Mouse (Mus musculus) heart, postnatal 10 days (tissue): Measurements from ENCODE around the gene Cnst. TPM values are rescaled to one million over a fixed set of nuclear protein-coding genes. Genes with fewer than 3 reads are reported as not detected.
A peak's percentile ranks its signal among the peaks of the same experiment; 100 is the strongest.
"Not testable (repeated sequence)": the region's sequence is repeated elsewhere in the genome, so short reads cannot be mapped to it uniquely, and the experiment has no call there.

Experiments used
- DNase-seq, 2 experiments: peaks; one replicate each; pipeline ENCODE4 v3.0.0; 2021
- intact Hi-C: fragments of 180-260 bp; cut with DNase I; formaldehyde crosslinking; loops from one replicate; pipeline ENCODE4 v1.15.1; 2025
- total RNA-seq, 2 experiments: library from RNA; stranded (reverse); gene quantifications; 2 replicates each; pipeline ENCODE4 v1.2.3; 2021

Gene Cnst
- total RNA-seq, 2 experiments from 2014 or later: 38.6 to 44.9 TPM

DNA sequence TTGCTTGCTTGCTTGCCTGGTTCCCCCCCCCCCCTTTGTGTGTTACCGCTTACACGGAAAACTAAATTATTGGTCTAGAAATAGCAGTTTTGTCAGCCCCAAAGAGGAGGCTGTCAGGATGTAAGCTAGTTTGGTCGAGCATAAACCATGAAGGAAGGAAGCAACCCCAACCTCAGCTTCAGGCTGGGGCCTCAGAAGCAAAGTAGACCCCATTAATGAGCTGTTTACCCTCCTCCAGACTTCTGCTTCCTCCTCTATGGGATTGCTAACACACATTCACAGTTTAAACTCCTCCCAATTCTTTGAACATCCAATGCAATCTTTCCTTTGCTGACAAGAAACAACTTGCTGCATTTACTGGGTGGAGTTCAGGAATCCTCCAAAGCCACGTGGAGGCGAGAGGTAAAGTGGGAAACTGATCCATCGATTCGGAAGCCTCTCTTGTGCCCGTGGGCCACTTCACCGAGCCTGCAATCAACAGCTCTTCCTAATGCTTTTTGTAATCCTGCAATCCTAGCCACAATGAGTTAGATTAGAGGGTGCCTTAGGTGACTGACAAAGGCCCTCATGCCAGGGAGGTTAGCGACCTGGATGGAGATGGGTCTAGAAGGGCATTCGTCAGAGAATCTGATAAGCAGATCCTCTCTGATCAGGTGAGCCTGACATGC, 86.7 kb downstream of the Cnst start:
- DNase-seq: no peak
- intact Hi-C loops: no loop called here

DNA sequence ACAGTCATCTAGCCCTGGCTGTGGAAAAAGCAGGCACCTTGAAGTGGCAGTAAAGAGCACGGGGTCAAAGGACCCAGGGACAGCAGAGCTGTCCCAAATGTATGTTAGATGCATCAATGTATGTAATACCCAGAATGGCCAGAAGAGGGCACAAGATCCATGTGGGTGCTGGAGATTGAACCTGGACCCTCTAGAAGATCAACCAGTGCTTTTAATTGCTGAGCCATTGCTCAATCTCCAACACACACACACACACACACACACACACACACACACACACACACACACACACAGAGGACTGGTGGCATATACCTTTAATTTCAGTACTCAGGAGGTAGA, 87.2 kb downstream of the Cnst start:
- intact Hi-C loops: no loop called here
- DNase-seq: peak; percentile 39 to 61

GRCm38 (mm10) chr1:179634159-179634558, 88.0 kb downstream of the Cnst start:
- DNase-seq: no peak
- intact Hi-C loops: no loop called here

DNA sequence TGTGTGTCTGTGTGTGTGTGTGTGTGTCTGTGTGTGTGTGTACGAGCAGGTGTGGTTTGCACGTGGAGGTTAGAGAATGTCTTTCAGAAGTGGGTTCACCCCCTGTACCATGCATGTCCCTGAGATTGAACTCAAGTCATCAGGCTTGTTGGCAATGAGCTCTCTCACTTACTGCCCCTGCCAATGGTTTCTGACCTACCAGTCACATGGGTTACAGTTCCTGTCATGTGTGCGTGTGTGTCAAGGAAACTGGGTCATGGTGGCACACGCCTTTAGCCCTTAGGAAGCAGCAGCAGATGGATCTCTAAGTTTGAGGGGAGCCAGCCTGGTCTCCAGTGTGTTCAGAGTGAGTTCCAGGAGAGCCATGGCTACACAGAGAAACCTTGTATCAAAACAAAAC, 96.6 kb downstream of the Cnst start:
- no peak for DNase-seq
- intact Hi-C loops: loop anchor here (10.0 kb wide), 2 partner anchors 92 to 202 kb away; no protein-coding TSS in a partner anchor

- DNase-seq: peak in 1 of 2 experiments; percentile 46
- intact Hi-C loops: loop anchor here (10.0 kb wide), 2 partner anchors 91 to 201 kb away; no protein-coding TSS in a partner anchor
Measured at GRCm38 (mm10) chr1:179644151-179644550, 98.0 kb downstream of the Cnst start.

DNA sequence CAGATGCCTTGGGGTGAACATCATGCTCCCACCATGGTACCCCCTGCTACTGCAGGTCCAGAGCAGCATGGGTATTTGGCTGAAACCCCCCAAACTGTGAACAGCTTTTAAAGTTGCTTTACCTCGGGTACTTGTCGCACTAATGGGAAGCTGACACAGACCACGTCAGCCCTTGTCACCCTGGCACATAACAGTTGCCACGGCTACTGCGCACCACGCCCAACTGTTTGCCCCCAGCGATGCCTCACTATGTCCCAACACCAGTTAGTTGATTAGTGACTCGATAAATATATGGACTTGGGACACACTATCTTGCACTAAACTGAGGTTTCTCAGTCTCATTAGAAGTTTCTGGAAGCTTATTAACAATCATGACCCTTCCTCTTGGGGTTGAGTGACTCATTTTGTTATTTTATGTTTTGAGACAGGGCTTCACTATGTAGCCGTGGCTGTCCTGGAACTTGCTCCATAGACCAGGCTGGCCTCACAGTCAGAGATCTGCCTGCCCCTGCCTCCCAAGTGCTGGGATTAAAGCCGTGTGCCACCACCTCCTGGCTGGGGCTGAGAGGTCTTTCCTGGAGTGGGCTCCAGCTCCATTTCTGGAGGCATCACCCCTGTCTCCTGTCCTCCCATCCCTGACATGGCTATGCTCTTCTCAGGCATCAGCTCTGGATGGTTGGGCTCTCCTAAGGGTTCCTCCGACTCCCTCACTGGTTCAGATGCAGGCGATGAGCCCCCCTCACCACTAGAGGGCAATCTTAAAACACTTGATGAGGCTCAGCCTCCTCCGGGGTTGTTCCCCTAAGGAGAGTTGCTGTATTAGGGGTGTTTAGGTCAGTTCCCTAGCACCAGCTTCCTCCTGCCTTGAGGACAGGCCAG, 99.2 kb downstream of the Cnst start:
- DNase-seq: peak; percentile 87 to 91
- intact Hi-C loops: loop anchor here (10.0 kb wide), 2 partner anchors 89 to 199 kb away; no protein-coding TSS in a partner anchor

- no peak for DNase-seq
- intact Hi-C loops: loop anchor here (10.0 kb wide), 2 partner anchors 89 to 199 kb away; no protein-coding TSS in a partner anchor
Measured at GRCm38 (mm10) chr1:179645980-179646268, 99.8 kb downstream of the Cnst start.

DNA sequence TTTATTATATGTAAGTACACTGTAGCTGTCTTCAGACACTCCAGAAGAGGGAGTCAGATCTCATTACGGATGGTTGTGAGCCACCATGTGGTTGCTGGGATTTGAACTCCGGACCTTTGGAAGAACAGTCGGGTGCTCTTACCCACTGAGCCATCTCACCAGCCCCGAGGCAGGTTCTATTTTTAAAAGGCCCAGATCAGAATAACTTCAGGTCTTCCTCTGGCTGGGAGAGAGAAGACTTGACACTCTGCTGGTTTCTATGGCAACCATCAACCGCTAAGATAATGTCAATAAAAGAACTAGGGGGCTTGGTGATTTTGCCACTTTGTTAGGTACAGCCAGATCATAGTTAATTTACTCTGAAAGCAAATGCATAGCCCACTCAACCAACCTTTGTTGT, 102.5 kb downstream of the Cnst start:
- intact Hi-C loops: loop anchor here (10.0 kb wide), 2 partner anchors 86 to 196 kb away; no protein-coding TSS in a partner anchor
- not testable (repeated sequence) for DNase-seq

DNA sequence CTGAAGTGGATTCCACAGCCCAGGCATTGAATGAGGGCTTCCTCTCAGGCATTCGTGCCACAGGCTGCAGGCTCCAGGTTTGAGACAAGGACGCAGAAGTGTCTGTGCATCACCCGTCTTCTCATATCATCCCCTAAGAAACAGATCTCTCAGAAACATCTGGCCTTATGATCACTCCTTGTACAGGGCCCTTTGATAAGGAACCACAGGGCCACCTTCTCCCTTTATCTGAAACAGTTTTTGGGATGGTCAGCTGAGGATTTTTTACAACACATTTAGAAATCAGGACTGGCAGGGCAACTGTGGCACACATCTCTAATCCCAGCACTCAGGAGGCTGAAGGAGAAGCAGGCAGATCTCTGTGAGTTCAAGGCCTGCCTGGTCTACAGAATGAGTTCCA, 103.2 kb downstream of the Cnst start:
- no peak for DNase-seq
- intact Hi-C loops: loop anchor here (10.0 kb wide), 2 partner anchors 85 to 195 kb away; no protein-coding TSS in a partner anchor

GRCm38 (mm10) chr1:179650284-179650683, 104.1 kb downstream of the Cnst start:
- no peak for DNase-seq
- intact Hi-C loops: no loop called here

- no peak for DNase-seq
- intact Hi-C loops: no loop called here
Measured at GRCm38 (mm10) chr1:179651224-179651623, 105.1 kb downstream of the Cnst start.

DNA sequence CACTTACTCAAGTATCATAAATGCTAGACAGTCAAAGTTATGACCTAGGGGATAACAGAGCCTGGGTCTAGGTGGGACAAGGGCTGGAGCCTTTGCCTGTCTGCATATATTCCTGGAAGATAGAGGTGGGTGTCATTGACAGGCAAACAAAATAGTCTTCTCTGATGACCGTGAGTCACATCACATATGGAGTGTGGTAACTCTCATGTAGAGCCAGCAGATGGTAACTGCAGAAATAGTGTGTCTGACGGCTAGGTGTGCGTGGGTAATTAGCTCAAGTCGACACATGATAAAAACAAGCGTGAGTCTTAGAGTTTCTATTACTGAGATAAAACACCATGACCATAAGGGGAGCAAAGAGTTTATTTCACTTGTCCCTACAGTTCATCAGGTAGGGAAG, 116.9 kb downstream of the Cnst start:
- intact Hi-C loops: no loop called here
- no peak for DNase-seq

- intact Hi-C loops: no loop called here
Measured at GRCm38 (mm10) chr1:179664309-179664930, 118.2 kb downstream of the Cnst start.

GRCm38 (mm10) chr1:179666971-179667370, 120.8 kb downstream of the Cnst start:
- intact Hi-C loops: loop anchor here (1.0 kb wide), 1 partner anchor 20 kb away; no protein-coding TSS in a partner anchor
- no peak for DNase-seq

More at GRCm38 (mm10) chr1:179664309-179664930, 118.2 kb downstream of the Cnst start:
- DNase-seq: no peak

DNA sequence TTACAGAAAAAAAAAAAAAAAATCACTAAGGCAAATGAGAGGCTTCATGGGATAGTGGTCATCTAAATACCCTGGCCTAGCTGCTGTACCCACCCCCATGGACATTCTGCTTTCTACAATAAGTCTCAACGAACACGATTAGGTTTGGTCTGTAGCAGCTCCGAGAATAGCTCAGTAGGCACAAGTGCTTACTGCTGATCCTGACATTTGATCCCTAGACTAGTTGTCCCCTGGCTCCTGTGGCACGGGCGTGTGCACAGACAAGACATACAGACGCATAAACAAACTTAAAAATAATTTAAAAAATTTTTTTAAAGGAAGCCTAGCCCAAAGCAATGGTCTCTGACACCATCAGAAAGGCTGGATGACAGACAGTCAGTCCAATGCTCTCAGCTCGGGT, 121.3 kb downstream of the Cnst start:
- intact Hi-C loops: no loop called here
- DNase-seq: no peak

- DNase-seq: peak; percentile 91 to 94
- intact Hi-C loops: no loop called here
Measured at GRCm38 (mm10) chr1:179668013-179668805, 122.0 kb downstream of the Cnst start, which contains the start of gene Sccpdh. TSS of gene Sccpdh (plus strand) at chr1:179668210.

DNA sequence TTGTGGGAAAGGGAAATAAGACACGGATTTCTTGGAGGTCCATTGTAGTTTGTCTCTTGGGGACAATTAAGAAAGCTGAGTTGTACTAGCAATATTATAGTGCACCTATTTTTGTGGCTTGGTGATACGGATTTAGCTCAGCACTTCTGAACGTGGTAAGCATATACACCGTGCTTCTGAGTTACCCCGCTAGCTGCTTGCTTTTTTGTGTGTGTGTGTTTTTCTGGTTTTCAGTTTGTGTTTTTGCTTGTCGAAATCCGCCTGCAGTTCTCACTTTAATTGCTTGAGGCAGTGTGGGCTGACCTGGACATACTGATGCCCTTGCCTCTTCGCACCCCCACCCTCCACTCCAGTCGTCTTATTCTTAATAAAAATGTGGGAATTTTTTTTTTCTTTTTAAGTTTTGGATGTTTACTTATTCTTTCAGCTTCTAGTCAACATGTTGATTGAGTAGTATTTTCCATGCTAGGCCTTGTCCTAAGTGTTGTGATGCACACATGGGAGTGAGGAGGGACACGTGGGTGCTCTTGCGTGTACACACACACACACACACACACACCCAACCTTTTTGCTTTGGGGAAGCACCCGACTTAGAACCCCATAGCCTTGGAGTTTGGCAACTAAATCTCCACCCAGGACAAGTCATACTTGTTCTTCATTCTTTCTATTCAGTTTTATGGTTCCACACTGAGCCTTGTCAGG, 122.8 kb downstream of the Cnst start:
- intact Hi-C loops: no loop called here
- peak; percentile 36 to 42 for DNase-seq

DNA sequence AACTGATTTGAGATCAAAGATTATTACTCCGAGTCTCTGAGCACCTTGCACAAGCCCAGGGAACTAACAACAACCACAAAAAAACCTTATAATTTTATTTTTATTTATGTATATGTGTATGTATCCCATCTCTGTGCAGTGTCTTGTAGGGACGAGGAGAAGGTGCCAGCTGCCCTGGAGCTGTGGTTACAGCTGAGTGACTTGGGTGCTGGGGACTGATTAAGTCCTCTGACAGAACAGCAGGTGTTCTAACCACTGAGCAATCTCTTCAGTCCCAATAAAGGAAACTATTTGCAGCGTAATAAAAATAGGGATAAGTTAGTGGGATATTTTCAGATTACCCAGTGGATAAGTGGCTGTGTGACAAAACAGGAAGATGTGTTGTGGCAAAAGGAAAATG, 128.2 kb downstream of the Cnst start:
- no peak for DNase-seq

DNA sequence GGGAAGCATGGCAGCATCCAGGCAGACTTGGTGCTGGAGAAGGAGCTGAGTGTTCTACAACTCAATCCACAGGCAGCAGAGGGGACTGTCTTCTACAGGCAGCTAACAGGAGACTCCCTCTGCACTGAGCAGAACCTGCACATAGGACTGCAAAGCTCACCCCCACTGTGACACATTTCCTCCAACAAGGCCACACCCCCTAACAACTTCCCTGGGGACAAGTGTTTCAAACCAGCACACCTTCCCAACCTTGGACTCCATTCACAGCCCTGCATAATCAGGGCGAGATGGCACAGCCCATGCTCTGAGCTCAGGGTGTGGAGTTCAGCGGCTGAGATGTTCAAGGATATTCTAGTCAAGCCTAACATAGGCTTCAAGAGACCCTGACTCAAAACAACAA, 130.9 kb downstream of the Cnst start:
- intact Hi-C loops: no loop called here
- no peak for DNase-seq

More for the DNA sequence above, 128.2 kb downstream of the Cnst start:
- intact Hi-C loops: no loop called here
